Mouse (Mus musculus): Measurements from ENCODE around the gene Zer1. TPM values are rescaled to one million over a fixed set of nuclear protein-coding genes. Genes with fewer than 3 reads are reported as not detected.
"Not testable (repeated sequence)": the region's sequence is repeated elsewhere in the genome, so short reads cannot be mapped to it uniquely, and the experiment has no call there.

The Zer1 gene
- total RNA-seq, 2 experiments from 2014 or later, result 80.8 to 88.0 TPM

DNA sequence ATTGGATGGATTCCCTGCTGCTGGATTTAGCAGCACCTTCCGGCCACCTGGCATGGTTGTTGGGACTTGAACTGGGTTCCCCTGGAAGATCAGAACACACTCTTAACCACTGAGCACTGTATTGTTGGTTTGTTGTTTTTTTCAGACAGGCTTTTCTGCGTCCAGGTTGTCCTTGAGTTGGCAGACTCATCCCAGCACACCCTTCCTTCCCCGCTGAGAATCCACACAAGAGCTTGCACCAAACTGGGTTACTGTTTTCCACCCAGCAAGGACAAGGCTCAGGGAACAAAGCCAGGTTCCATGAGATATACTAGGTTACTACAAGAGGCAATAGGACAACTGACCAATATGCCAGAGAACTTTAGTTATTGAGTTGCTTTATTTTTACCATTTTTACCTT is 67.6 kb downstream of the Zer1 start:
- intact Hi-C loops (cut with DNase I), result no loop called here
- DNase-seq, result no peak

DNA sequence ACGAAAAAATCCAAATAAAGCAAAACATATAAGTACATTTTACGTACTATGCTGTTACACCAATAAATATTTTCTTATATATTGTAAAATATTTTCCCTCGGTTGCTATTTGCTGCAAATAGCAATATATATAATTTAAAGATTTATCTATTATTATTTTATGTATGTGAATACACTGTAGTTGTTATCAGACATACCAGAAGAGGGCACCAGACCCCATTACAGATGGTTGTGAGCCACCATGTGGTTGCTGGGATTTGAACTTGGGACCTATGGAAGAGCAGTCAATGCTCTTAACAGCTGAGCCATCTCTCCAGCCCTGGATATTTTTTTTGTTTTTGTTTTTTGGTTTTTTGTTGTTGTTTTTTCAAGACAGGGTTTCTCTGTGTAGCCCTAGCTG is 69.1 kb downstream of the Zer1 start:
- intact Hi-C loops (cut with DNase I); DNase-seq: not testable (repeated sequence)

GRCm38 (mm10) chr2:30051992-30052761 is 72.2 kb downstream of the Zer1 start:
- DNase-seq, result no peak
- intact Hi-C loops (cut with DNase I), result no loop called here

DNA sequence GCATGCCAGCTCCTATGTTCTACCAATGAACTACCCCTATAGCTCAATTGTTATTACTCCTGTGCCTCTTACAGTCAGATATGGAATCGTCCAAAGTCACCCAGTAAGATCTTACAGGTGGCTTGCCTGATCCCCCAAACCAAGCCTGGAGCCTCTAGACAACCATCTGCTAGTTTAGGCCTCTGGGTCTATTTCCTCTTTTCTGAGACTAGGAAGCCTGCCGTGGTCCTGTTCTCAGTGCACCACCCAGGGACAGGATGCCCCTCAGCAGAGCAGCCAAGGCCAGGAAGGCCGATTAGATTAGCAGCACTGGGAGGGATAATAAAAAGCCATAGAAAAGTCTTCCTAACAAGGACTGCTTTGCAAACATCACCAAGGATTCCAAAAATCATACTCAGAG is 74.6 kb downstream of the Zer1 start:
- intact Hi-C loops (cut with DNase I), result no loop called here
- DNase-seq, result no peak

DNA sequence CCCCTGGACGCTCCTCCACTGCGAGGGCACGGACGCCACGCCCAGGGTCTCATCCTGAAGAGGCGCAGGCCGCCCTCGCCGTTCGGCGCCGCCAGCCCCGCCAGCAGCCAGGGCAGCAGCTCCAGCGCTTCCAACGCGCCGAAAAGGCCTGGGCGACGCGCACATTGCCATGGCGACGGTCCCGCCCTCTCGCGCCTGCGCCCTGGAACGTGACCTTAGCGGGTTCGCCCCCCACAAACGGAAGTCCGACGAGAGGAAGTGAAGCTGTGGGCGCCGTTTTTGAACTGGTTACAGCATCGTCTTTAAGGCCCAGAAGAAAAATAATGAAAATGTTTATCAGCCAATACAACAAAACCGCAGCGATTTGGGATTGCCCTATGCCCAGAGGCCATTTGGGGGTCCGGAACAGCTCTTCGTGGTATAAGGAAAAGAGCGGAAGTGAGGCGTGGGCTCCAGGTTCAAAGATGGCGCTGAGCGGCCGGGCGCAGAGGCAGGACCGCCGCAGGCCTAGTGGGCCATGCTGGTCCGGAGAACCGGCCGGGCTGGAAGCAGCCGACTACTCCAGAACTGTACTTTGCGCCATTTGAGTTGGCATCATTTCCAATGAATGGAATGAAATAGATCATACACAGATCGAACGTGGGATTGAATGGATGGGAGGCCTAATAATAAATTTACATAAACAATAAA is 75.5 kb downstream of the Zer1 start, which contains the start of gene Wdr34:
Gene Wdr34, minus strand, starts transcription at position 183 of the 690 bp plus-strand sequence.
- intact Hi-C loops (cut with DNase I), result no loop called here
- DNase-seq, result peak; percentile 99

- DNase-seq, result no peak
- intact Hi-C loops (cut with DNase I), result no loop called here
These were observed 76.3 kb downstream of the Zer1 start for GRCm38 (mm10) chr2:30048101-30048501.

Other genes starting within 250 kb of the Zer1 start
- gene Odf2, start 235.4 kb downstream of the Zer1 start, total RNA-seq (2021), result 100 to 1,000 TPM; 119 TPM
- gene Gle1, start 189.2 kb downstream of the Zer1 start, total RNA-seq (2021), result 10 to 100 TPM; 57.2 to 59.2 TPM
- 100 to 1,000 TPM; 880 to 916 TPM for gene Sptan1, start 159.0 kb downstream of the Zer1 start, total RNA-seq (2021)
- gene Wdr34, start 75.7 kb downstream of the Zer1 start, total RNA-seq (2021), result 10 to 100 TPM; 61.4 to 71.8 TPM
- 100 to 1,000 TPM; 323 to 344 TPM for gene Set, start 67.2 kb downstream of the Zer1 start, total RNA-seq (2021)
- 1 to 10 TPM; 2.1 to 2.6 TPM for gene Pkn3, start 46.9 kb downstream of the Zer1 start, total RNA-seq (2021)
- gene Zdhhc12, start 30.9 kb downstream of the Zer1 start, total RNA-seq (2021), result 10 to 100 TPM; 14.9 to 15.6 TPM
- 10 to 100 TPM; 84.9 to 87.6 TPM for gene Tbc1d13, start 9.2 kb upstream of the Zer1 start, total RNA-seq (2021)
- 10 to 100 TPM; 13.3 to 15.8 TPM for gene Endog, start 46.9 kb upstream of the Zer1 start, total RNA-seq (2021)
- 10 to 100 TPM; 36.7 to 37.7 TPM for gene Spout1, start 53.9 kb upstream of the Zer1 start, total RNA-seq (2021)
- 10 to 100 TPM; 12.0 to 12.7 TPM for gene Kyat1, start 81.3 kb upstream of the Zer1 start, total RNA-seq (2021)
- 10 to 100 TPM; 50.6 to 55.9 TPM for gene Lrrc8a, start 113.1 kb upstream of the Zer1 start, total RNA-seq (2021)
- 10 to 100 TPM in 1 of 2 experiments, 1 to 10 TPM in 1; 7.7 to 10.5 TPM for gene Gm28035, start 116.0 kb upstream of the Zer1 start, total RNA-seq (2021)
- gene Phyhd1, start 141.6 kb upstream of the Zer1 start, total RNA-seq (2021), result 10 to 100 TPM; 17.1 to 19.3 TPM
- not detected for gene Gm28038, start 156.5 kb upstream of the Zer1 start, total RNA-seq (2021)
- 10 to 100 TPM; 18.7 to 21.6 TPM for gene Dolk, start 161.7 kb upstream of the Zer1 start, total RNA-seq (2021)
- 10 to 100 TPM; 36.6 to 42.0 TPM for gene Nup188, start 161.8 kb upstream of the Zer1 start, total RNA-seq (2021)
- 100 to 1,000 TPM; 161 to 176 TPM for gene Sh3glb2, start 234.8 kb upstream of the Zer1 start, total RNA-seq (2021)
- 10 to 100 TPM; 69.7 to 76.5 TPM for gene Miga2, start 239.6 kb upstream of the Zer1 start, total RNA-seq (2021)